Mouse (Mus musculus) Patski (cell line): Measurements from ENCODE around the gene Plb1. TPM values are rescaled to one million over a fixed set of nuclear protein-coding genes. Genes with fewer than 3 reads are reported as not detected.

Source experiments
- ATAC-seq: fragments of 100-300 bp; one replicate; pipeline ENCODE4 v1.8.0; 2021
- CTCF ChIA-PET: fragments of 350-600 bp; sonication (Branson Sonifier 250); formaldehyde crosslinking; loops from one replicate; lab custom pipeline; 2022; ENCODE audit warnings: inconsistent platforms; lab: Charles Lee
- POLR2A ChIA-PET: fragments of 350-600 bp; sonication (Branson Sonifier 250); formaldehyde crosslinking; loops from one replicate; lab custom pipeline; 2022; ENCODE audit warnings: antibody characterized with exemption, inconsistent platforms; lab: Charles Lee
- DNase-seq: peaks from one replicate; pipeline ENCODE4 v3.0.0-alpha.2; 2011; ENCODE audit warnings: low read depth, low spot score
- H3K27me3 ChIP-seq: fragments of 371-371 bp; one replicate; pipeline ENCODE4 v1.5.1; 2021
- CTCF ChIP-seq: fragments of 100-300 bp; IDR thresholded peaks from one replicate; pipeline ENCODE4 v1.5.1; 2021
- in situ Hi-C: fragments of 300-500 bp; cut with MboI; formaldehyde crosslinking; loops from 3 replicates; pipeline ENCODE4 v1.11.1; 2018; ENCODE audit warnings: low pct_unique_long_range_greater_than_20kb, mixed read lengths
- polyA plus RNA-seq: library from polyadenylated mRNA; unstranded; gene quantifications from one replicate; pipeline ENCODE4 v1.2.3, GENCODE M21; 2021

Plb1 gene
- polyA plus RNA-seq, 1 experiment from 2014 or later = 0.23 TPM

DNA sequence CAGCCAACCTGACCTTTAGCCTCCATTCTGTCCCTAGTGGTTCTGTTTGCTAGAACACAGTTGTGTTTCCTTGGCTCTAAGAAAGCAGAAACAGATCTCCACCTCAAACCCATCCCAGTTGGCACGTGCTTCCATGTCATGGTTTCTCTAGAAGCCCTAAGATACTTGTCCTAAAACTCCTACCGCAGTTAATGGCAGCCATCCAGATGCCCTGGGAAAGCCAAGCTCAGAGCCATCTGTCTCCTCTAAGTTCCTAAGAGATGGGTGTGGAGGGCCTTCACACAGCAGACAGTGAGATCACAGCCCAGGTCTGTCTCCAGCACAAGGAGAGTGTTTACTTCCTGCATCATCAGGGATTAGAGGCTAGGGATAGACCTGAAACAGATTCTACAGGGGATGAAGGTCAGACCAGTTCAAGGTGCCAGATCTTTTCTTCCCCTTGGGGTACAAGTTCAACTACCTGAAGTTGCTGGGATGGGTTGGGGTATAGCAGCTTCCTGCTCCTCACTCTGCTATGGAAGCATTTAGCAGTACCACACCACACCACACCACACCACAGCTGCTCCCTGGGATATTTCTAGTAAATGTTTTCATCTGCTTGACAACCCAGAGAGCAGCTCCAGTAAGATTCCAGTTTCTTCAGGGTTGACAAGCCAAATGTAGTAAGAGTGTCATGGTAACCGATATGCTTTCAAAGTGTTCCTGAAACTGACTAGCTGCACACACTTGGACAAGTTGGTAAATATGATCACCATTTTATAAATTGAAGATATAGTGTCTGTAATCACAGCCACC lies 129.1 kb downstream of the Plb1 start:
- H3K27me3 ChIP-seq = no peaks in the 10 kb centered on the region
- POLR2A ChIA-PET = interaction anchor here (1.3 kb wide), 1 partner anchor 16 kb away, joined by 3 read pairs; no protein-coding TSS in a partner anchor

DNA sequence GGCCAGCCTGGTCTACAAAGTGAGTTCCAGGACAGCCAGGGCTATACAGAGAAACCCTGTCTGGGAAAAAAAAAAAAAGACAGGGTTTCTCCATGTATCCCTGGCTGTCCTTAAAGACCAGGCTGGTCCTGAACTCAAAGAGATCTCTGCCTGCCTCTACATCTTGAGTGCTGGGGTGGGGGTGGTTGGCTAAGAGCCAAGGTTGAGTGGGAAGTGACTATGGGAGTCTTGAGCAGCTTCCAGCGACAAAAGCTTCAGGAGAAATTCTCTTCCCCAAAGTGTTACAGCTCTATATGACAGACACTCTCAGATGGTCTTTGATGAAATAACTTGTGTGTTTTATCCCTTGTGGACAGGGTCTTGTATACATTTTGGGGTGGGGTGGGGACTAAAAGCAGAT lies 136.9 kb downstream of the Plb1 start:
- ChIA-PET POLR2A (no interaction called here), CTCF (interaction anchor here (1.5 to 1.6 kb wide), 2 partner anchors 11 to 18 kb away, joined by 3 to 4 read pairs; no protein-coding TSS in a partner anchor)
- no peaks in the 10 kb centered on the region for H3K27me3 ChIP-seq
- ATAC-seq (no peak), DNase-seq (no peak)
- TF ChIP-seq CTCF = no peak
- in situ Hi-C loops = no loop called here

More for the DNA sequence above, 129.1 kb downstream of the Plb1 start:
- CTCF ChIA-PET = interaction anchor here (1.2 to 1.3 kb wide), 2 partner anchors 33 to 34 kb away, joined by 3 read pairs; no protein-coding TSS in a partner anchor
- no peak for DNase-seq
- TF ChIP-seq CTCF = no peak
- no peak for ATAC-seq
- in situ Hi-C loops = no loop called here

DNA sequence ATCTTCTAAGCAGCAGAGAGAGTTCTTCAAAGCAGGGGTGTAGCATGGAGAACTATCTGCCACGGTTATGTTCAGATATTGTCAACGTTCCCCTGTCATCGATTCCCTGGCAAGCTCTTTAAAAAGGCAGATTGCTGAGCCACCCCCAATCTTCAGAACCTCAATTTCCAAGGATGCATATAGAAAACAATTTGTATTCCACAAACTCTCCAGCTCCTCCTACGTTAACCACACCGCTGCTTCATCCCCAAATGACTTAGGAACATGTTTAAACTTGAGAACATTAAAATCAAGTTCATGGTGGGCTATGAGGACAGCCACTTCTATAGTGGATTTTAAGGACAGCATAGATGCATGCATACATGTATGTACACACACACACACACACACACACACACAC lies 138.7 kb downstream of the Plb1 start:
- in situ Hi-C loops = no loop called here
- POLR2A ChIA-PET = no interaction called here
- no peak for TF ChIP-seq CTCF
- CTCF ChIA-PET = no interaction called here
- no peak for ATAC-seq
- no peaks in the 10 kb centered on the region for H3K27me3 ChIP-seq
- no peak for DNase-seq

DNA sequence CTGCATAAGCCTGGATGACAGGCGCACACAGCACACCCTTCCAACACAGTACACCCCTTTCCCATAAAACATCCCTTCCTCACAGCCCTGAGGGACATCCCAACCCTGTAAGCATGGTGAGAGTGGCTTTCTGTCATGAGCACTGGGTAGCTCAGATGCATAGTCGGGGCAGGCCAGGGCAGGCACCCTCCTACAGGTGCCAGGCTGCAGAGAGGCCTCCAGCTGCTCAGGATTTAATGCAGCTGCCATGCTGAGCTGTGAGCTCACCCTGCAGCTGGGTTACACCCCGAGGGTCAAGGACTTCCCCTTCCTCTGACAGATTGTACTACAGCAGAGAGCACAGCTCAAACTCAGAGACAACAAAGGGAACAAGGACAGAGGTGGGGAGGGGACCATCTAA lies 146.0 kb downstream of the Plb1 start:
- ChIA-PET CTCF (interaction anchor here (0.9 to 2.2 kb wide), 3 partner anchors 15 to 46 kb away, joined by 4 to 12 read pairs (median 4); no protein-coding TSS in a partner anchor), POLR2A (interaction anchor here (0.6 to 1.1 kb wide), 2 partner anchors 24 to 82 kb away, joined by 3 read pairs; no protein-coding TSS in a partner anchor)
- DNase-seq (no peak), ATAC-seq (no peak)
- TF ChIP-seq CTCF = no peak
- no peaks in the 10 kb centered on the region for H3K27me3 ChIP-seq
- in situ Hi-C loops = no loop called here

DNA sequence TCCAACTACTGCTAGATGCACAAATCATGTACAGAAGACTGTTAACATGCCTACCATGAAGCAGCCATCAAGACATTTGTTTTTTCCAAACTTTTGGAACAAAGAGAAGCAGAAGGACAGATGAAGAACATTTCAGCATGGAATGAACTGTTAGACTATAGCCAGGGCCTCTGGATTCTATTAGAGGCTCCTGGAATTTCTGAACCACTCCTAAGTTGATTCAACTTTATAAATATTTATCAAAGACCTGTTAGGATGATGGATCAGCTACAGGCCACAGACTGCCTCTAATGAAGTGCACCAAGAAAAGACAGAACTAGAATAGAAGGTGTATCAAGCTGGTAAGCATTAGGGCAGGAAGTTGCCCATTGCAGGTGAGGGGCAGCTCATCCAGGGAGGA lies 156.1 kb downstream of the Plb1 start:
- no peak for TF ChIP-seq CTCF
- in situ Hi-C loops = no loop called here
- H3K27me3 ChIP-seq = no peaks in the 10 kb centered on the region
- CTCF ChIA-PET = interaction anchor here (1.4 to 2.9 kb wide), 3 partner anchors 10 to 53 kb away, joined by 4 to 15 read pairs (median 4); no protein-coding TSS in a partner anchor
- DNase-seq (no peak), ATAC-seq (no peak)
- POLR2A ChIA-PET = interaction anchor here (0.7 kb wide), 1 partner anchor 98 kb away, joined by 3 read pairs; no protein-coding TSS in a partner anchor

DNA sequence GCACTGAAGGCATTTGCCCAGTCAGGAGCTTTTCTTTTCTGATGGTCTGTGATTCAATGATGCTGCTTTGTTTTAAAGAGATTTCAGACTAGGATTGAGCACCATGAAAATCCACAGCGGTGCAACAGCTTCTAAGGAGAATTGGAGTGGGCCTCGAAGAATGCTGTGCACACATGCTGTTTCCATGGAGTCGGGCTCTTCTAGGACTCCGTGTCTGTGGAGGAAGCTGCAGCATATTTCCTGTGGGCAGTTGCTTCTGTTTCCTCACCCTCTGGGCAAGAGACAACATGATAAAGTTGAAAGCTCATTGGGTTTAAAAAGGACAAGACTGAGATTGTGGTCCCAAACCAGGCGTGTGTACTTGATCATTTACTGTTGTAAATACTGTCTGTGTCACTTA lies 157.8 kb downstream of the Plb1 start:
- in situ Hi-C loops = no loop called here
- H3K27me3 ChIP-seq = no peaks in the 10 kb centered on the region
- TF ChIP-seq CTCF = no peak
- no peak for ATAC-seq
- ChIA-PET CTCF (interaction anchor here (0.7 to 2.9 kb wide), 3 partner anchors 9 to 68 kb away, joined by 4 to 15 read pairs (median 5); no protein-coding TSS in a partner anchor), POLR2A (no interaction called here)
- DNase-seq = no peak

DNA sequence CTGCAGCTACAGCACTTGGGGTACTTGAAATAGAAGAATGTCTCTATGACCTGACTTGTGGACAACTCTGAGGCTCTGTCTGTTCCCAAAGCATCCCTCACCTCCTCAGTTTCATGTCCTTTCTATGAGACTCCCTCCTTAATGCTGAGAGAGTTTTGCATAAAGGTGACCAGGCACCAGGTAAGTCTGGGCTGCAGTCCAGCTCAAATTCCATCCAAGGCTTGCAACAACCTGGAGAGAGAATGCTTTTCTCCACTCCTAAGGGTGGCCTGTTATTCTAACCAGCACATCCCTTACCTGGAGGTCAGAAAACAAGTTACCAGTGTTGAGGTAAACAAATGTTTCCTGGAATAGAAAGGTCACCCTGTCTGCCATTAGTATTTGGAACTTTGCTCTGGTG lies 159.8 kb downstream of the Plb1 start:
- ChIA-PET CTCF (no interaction called here), POLR2A (interaction anchor here (0.6 kb wide), 1 partner anchor 57 kb away, joined by 3 read pairs; no protein-coding TSS in a partner anchor)
- TF ChIP-seq CTCF = no peak
- no peaks in the 10 kb centered on the region for H3K27me3 ChIP-seq
- ATAC-seq (no peak), DNase-seq (no peak)
- in situ Hi-C loops = no loop called here

DNA sequence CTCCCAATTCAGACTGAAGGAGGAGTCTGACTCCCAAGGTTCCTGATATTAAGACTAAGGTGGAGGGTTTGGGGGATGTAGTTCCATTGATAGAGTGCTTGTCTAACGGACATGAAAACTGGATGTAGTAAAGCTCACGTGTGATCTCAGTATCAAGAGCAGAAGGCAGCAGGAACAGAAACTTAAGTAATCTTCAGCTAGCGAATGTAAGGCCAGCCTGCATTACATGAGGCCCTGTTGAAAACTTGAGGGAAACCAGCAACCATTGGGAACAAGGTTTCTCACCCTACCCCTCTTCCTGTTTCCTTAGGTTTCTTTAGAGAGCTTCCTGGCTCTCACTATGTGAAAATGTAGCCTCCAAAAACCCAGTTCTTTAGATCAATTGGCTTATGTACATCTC lies 162.1 kb downstream of the Plb1 start:
- no peak for TF ChIP-seq CTCF
- no peak for DNase-seq
- POLR2A ChIA-PET = interaction anchor here (0.5 kb wide), 1 partner anchor 79 kb away, joined by 4 read pairs; no protein-coding TSS in a partner anchor
- ATAC-seq = no peak
- CTCF ChIA-PET = interaction anchor here (0.8 to 2.3 kb wide), 4 partner anchors 9 to 45 kb away, joined by 3 to 12 read pairs (median 5); no protein-coding TSS in a partner anchor
- in situ Hi-C loops = no loop called here
- H3K27me3 ChIP-seq = no peaks in the 10 kb centered on the region

DNA sequence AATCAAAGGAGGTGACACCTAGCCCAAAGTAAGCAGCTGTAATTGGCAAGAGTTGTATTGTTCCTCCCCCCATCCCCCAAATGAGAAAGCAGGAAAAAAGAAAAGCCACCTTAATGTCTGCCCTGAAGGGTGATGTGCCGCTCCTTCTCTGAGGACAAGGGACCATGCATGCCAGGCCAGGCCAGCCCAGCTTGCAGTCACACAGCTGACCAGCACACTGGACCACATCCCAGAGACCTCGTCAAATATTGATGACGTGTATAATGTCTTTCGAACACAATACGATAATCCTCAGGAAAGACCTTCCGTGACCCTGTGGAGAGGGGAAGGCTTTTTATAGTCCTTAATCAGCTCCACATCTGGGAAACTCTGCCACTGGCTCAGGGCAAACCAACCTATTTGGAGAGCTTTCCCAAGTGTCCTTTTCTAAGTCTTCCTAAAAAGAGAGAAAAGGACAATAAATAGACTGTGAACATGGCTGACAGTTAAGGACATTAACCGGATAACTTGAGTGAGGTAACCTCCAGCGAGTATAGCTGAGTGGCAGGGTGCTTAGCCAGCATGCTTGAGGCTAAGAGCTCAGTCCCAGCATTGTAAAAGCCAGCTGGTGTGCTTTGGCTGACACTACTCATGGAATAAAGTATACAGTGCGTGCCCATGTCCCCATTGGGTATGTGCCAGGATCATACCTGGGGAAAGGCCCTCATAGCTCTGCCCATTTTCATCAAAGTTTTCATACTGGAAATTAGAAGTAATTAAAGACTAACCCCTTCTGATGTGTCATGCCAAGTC lies 162.8 kb downstream of the Plb1 start:
- ATAC-seq (no peak), DNase-seq (no peak)
- in situ Hi-C loops = no loop called here
- H3K27me3 ChIP-seq = no peaks in the 10 kb centered on the region
- TF ChIP-seq CTCF = no peak
- CTCF ChIA-PET = interaction anchor here (0.8 to 2.3 kb wide), 8 partner anchors 8 to 53 kb away, joined by 3 to 12 read pairs (median 4); no protein-coding TSS in a partner anchor
- POLR2A ChIA-PET = interaction anchor here (0.5 to 1.7 kb wide), 2 partner anchors 10 to 80 kb away, joined by 4 read pairs; no protein-coding TSS in a partner anchor

DNA sequence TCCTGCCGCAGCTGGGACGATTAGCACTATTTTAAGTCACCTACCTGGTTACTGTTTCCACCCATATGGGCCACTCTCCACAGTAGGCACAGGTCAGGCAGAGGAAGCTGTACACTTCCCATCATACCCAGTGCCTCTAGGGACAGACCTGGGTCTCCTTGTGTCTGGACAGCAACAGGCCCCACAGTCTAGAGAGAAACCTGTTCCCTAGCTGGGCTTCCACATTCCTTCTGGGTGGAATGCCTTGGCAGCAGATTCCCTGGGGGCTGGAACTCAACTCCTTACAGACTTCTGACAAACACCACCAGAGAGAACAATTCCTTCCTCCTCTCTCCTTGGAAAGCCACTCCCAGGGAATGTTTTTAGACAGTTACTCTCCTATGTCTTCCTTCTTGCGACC lies 165.2 kb downstream of the Plb1 start:
- DNase-seq = no peak
- ATAC-seq = no peak
- CTCF ChIA-PET = interaction anchor here (1.4 to 3.9 kb wide), 3 partner anchors 7 to 14 kb away, joined by 4 to 15 read pairs (median 4); no protein-coding TSS in a partner anchor
- POLR2A ChIA-PET = no interaction called here
- in situ Hi-C loops = no loop called here
- H3K27me3 ChIP-seq = no peaks in the 10 kb centered on the region
- no peak for TF ChIP-seq CTCF
